Mouse (Mus musculus) ovary, adult 2 months (tissue): Measurements from ENCODE around the gene Prickle4. TPM values are rescaled to one million over a fixed set of nuclear protein-coding genes. Genes with fewer than 3 reads are reported as not detected.

ENCODE experiments used
- polyA plus RNA-seq: library from polyadenylated mRNA; depleted of rRNA; stranded (reverse); fragments of >200 nt; gene quantifications from 2 replicates; pipeline ENCODE4 v1.2.3, GENCODE M21; 2012; rRNA removed

The Prickle4 gene
- polyA plus RNA-seq = 3.2 and 7.1 TPM in 2 replicates

GRCm38 (mm10) chr17:47694503-47695336 lies at the start of gene Prickle4:
TSS of gene Prickle4 (minus strand) at chr17:47694736.

GRCm38 (mm10) chr17:47736856-47737255 lies 42.3 kb upstream of the Prickle4 start, which contains the start of gene Tfeb:
TSS of gene Tfeb (plus strand) at chr17:47737030.

GRCm38 (mm10) chr17:47726566-47726965 lies 32.0 kb upstream of the Prickle4 start, which contains the start of gene Pgc:
TSS of gene Pgc (plus strand) at chr17:47726842.

GRCm38 (mm10) chr17:47694442-47694502 lies 264 bp downstream of the Prickle4 start, which contains the start of gene Gm21981:
TSS of gene Gm21981 (minus strand) at chr17:47694455.

GRCm38 (mm10) chr17:47688608-47689575 lies 5.6 kb downstream of the Prickle4 start, which contains the start of gene Frs3:
TSS of gene Frs3 (plus strand) at chr17:47689030.

GRCm38 (mm10) chr17:47688344-47688607 lies 6.3 kb downstream of the Prickle4 start, which contains the start of gene Tomm6:
TSS of gene Tomm6 (minus strand) at chr17:47688386.

Other genes with a start within 250 kb of the Prickle4 start
- 23.3 and 34.2 TPM in 2 replicates for gene Taf8, start 192.4 kb downstream of the Prickle4 start, polyA plus RNA-seq
- 161 and 193 TPM in 2 replicates for gene Ccnd3, start 189.7 kb downstream of the Prickle4 start, polyA plus RNA-seq
- gene Bysl, start 83.2 kb downstream of the Prickle4 start, polyA plus RNA-seq = 11.1 and 13.3 TPM in 2 replicates
- gene Med20, start 83.2 kb downstream of the Prickle4 start, polyA plus RNA-seq = 23.6 and 26.8 TPM in 2 replicates
- 3.6 and 4.8 TPM in 2 replicates for gene Gm20517, start 83.1 kb downstream of the Prickle4 start, polyA plus RNA-seq
- gene Usp49, start 64.0 kb downstream of the Prickle4 start, polyA plus RNA-seq = 6.9 and 7.4 TPM in 2 replicates
- gene Tomm6, start 6.3 kb downstream of the Prickle4 start, polyA plus RNA-seq = 63.6 and 92.2 TPM in 2 replicates
- 32.2 and 34.0 TPM in 2 replicates for gene Frs3, start 5.7 kb downstream of the Prickle4 start, polyA plus RNA-seq
- gene Gm21981, start 281 bp downstream of the Prickle4 start, polyA plus RNA-seq = 2.0 and 2.6 TPM in 2 replicates
- 3.9 and 23.2 TPM in 2 replicates for gene Pgc, start 32.1 kb upstream of the Prickle4 start, polyA plus RNA-seq
- gene Tfeb, start 42.3 kb upstream of the Prickle4 start, polyA plus RNA-seq = 48.5 and 55.0 TPM in 2 replicates
- gene Mdfi, start 140.0 kb upstream of the Prickle4 start, polyA plus RNA-seq = 230 and 241 TPM in 2 replicates
- gene Foxp4, start 229.9 kb upstream of the Prickle4 start, polyA plus RNA-seq = 164 and 199 TPM in 2 replicates